Mouse (Mus musculus) effector memory CD4-positive, alpha-beta T cell, adult 7 months (primary cell): ENCODE data around the gene Myo3b. TPM values are rescaled to one million over a fixed set of nuclear protein-coding genes. Genes with fewer than 3 reads are reported as not detected.

Experiments
- polyA plus RNA-seq: library from polyadenylated mRNA; unstranded; fragments of 100-300 nt; shearing (Covaris generic); gene quantifications from one replicate; pipeline ENCODE4 v1.2.1, GENCODE M21; 2017

Gene Myo3b
- 8.1 TPM for polyA plus RNA-seq

GRCm38 (mm10) chr2:70038752-70039151, at the start of gene Myo3b:
Myo3b (plus strand) TSS chr2:70039126.

Other genes starting within 250 kb of the Myo3b start
- 0.50 TPM for gene Ccdc173, start 249.6 kb upstream of the Myo3b start, polyA plus RNA-seq
- gene Phospho2, start 249.5 kb upstream of the Myo3b start, polyA plus RNA-seq = 21.9 TPM
- gene Klhl23, start 217.2 kb upstream of the Myo3b start, polyA plus RNA-seq = not detected
- gene Ssb, start 177.6 kb upstream of the Myo3b start, polyA plus RNA-seq = 330 TPM
- 18.4 TPM for gene Mettl5, start 153.5 kb upstream of the Myo3b start, polyA plus RNA-seq
- gene Ubr3, start 141.9 kb upstream of the Myo3b start, polyA plus RNA-seq = 28.1 TPM